Mouse (Mus musculus): ENCODE results near the gene Olfm2.
"Not testable (repeated sequence)": the region's sequence is repeated elsewhere in the genome, so short reads cannot be mapped to it uniquely, and the experiment has no call there.

Olfm2 gene

GRCm38 (mm10) chr9:20703832-20704380 is 42.2 kb downstream of the Olfm2 start:
- intact Hi-C loops (cut with DNase I) = no loop called here

DNA sequence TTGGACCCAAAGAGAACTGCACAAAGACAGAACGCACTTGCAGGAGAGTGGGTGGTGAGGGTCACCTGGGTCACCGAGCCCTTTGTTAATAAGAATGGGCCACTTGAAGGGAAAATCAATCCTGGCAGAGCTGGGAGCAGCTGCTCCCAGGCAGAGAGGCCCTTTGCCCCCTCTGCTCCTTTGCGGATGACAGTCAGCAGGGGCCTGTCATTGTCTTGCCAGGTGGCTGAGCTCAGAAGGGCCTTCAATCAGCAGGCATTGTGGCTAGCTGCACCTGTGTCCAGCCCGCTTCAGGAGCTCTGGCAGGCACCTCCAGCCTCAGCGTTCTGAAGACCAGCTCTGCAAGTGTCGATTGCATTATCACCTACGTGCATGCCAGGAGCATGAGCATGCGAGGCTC is 48.7 kb downstream of the Olfm2 start:
- intact Hi-C loops (cut with DNase I) = no loop called here

GRCm38 (mm10) chr9:20696107-20696712 is 49.9 kb downstream of the Olfm2 start:
- intact Hi-C loops (cut with DNase I) = no loop called here

- intact Hi-C loops (cut with DNase I) = no loop called here
These were observed 51.4 kb downstream of the Olfm2 start for GRCm38 (mm10) chr9:20694721-20695235.

- intact Hi-C loops (cut with DNase I) = no loop called here
These were observed 53.3 kb downstream of the Olfm2 start for GRCm38 (mm10) chr9:20692863-20693262.

DNA sequence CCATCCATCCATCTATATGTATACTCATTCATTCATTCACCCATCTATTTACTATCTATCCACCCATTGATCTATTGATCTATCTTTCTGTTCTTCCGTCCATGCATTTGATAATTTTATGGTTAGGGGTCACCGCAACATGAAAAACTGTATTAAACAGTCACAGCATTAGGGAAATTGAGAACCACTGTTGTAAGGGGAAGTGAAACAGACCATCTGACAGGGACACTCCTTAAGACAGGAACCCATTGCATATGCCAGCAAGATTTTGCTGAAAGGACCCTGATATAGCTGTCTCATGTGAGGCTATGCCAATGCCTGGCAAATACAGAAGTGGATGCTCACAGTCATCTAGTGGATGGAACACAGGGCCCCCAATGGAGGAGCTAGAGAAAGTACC is 55.7 kb downstream of the Olfm2 start:
- intact Hi-C loops (cut with DNase I) = not testable (repeated sequence)

GRCm38 (mm10) chr9:20689913-20690312 is 56.2 kb downstream of the Olfm2 start:
- intact Hi-C loops (cut with DNase I) = no loop called here

DNA sequence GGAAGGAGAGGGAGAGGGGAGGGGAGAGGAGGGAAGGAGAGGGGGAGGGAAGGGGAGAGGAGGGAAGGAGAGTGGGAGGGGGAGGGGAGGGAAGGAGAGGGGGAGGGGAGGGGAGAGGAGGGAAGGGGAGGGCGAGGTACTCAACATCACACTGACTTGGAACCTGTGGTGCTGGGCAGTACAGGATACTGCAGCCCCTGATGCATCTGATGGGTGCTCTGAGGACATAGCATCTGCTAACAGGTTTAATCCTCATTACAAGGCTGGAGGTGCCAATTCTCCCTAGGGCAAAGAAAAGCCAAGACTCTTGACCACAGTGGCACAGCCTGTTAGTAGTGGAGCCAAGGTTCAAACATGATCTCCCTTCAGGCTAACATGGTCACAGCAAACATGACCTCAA is 56.7 kb downstream of the Olfm2 start:
- intact Hi-C loops (cut with DNase I) = no loop called here

DNA sequence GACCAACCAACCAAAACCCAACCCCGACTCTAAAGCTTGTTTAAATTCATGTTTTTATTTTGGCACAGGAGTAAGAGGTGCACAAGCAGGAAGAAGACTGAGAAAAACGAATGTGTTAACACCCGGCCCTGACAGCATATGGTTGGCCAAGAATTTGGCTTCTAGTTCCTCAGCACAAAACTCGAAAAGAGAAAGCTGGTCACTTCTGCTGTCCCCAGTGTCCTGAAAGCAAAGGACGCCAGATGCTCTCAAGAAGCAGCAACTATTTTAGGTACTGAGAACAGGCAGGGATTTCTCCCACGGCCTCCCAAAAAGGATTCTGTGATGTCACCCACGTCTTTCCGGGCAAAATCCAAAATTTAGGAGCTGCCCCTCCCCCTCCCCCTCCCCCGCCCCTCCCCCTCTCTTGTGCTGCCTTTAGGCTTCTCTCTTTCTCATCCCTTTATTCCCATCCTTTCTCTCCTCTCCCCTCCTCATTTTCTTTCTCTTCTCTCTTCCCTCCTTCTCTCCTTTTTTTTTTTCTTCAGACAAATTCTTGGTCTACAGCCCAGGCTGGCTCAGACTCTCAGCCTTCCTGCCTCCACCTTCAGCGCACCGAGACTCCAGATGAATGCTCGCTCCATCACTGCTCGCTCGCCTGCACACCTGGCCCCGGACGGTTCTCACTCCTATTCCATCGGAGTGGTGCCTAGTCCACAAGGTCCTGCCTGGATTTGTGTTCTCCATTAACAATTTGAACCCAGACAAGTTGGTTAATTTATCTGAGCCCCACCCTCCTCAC is 60.9 kb downstream of the Olfm2 start:
- intact Hi-C loops (cut with DNase I) = no loop called here

GRCm38 (mm10) chr9:20682389-20682722 is 63.8 kb downstream of the Olfm2 start:
- intact Hi-C loops (cut with DNase I) = no loop called here

- intact Hi-C loops (cut with DNase I) = no loop called here
These were observed 64.4 kb downstream of the Olfm2 start for GRCm38 (mm10) chr9:20681546-20682388.

GRCm38 (mm10) chr9:20680378-20680958 is 65.7 kb downstream of the Olfm2 start:
- intact Hi-C loops (cut with DNase I) = no loop called here

DNA sequence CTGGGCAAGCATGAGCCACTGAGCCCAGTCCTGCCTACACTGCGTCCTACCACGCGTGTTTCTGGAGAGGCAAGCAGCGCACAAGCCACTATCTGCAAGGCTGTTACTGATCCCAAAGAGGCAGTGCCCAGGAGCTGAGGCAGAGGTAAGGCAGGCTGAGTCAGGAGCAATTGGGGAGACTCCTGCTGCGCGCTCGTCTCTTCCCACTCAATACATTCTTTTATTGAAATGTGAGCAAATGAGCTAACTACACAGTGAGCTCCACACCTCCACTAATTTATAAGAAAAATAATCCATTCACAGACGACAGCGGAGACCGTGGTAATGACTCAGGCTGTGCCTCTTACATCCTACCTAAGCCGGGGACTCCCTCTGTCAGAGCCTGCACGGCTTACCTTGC is 68.3 kb downstream of the Olfm2 start:
- intact Hi-C loops (cut with DNase I) = no loop called here

DNA sequence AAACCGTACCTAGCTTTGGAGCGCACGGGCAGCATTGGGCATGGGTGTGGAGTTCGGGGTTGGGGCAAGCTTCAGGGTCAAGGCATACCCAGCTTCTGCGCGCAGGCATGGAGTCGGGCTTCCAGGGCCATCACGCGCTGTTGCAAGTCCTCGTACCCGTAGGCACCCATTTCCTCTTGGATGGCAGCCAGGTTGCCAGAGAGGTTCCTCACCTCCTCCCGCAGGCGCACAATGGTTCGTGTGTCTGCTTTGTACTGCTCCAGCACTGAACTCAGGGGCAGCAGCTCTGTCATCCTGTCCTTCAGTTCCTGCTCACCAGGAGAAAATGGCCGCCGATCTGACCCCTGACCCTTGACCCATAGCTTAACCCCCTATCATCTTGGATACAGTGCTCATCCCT is 74.1 kb downstream of the Olfm2 start:
- intact Hi-C loops (cut with DNase I) = no loop called here

- intact Hi-C loops (cut with DNase I) = no loop called here
These were observed 78.1 kb downstream of the Olfm2 start for GRCm38 (mm10) chr9:20668065-20668464.

- intact Hi-C loops (cut with DNase I) = no loop called here
These were observed 79.6 kb downstream of the Olfm2 start for GRCm38 (mm10) chr9:20666510-20667034.

GRCm38 (mm10) chr9:20665925-20666324 is 80.2 kb downstream of the Olfm2 start:
- intact Hi-C loops (cut with DNase I) = no loop called here

DNA sequence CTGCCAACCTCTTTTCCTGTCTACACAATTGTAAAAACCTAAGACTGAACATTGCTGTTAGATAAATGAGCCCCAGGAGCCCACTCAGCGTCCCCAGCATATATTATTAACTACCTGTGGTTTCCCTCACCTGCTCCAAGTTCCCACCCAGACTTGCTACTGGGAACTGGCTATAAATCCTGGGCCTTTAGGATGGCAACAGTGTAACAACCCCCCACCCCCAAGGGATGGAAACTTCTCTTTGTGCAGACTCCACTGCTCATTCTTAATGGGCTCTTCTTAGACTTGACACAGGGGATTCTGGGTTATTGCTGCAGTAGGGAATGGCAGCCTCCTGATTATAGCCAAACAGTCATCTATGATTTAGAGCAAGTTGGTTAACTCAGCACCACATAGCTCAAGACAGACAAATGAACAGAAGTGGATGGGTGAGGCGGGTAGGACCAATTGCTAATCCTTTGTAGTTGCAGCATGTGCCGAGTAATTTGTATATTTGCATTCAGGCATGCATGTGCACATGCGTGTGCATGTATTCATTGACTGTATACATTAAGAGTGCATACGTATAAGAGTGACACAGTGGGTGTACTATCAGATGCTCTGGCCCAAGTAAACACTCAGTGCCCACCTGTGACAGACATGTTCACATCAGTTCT is 81.0 kb downstream of the Olfm2 start:
- intact Hi-C loops (cut with DNase I) = loop anchor here (5.0 kb wide), 2 partner anchors 42 to 62 kb away; no protein-coding TSS in a partner anchor

DNA sequence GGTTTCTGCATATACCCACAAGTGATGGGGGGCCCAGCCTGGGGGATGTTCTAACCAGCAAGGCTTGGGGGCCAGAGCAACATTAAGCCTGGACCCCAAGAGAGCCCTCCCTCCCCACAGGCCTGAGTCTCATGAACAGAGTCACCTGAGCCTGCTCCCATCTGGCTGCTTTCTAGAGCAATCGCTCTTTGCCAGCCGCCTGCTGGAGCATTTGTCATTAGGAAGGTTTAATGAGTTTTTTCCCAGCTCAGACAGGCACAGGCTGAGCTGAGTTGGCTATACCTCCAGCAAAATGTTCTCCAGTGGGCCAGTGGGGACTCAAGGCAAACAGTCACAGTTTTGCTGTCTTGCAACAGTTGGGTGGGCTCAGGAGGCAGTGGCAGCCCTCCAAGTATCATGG is 81.8 kb downstream of the Olfm2 start:
- intact Hi-C loops (cut with DNase I) = loop anchor here (5.0 kb wide), 2 partner anchors 43 to 63 kb away; no protein-coding TSS in a partner anchor

GRCm38 (mm10) chr9:20663956-20664355 is 82.2 kb downstream of the Olfm2 start:
- intact Hi-C loops (cut with DNase I) = loop anchor here (5.0 kb wide), 2 partner anchors 43 to 63 kb away; no protein-coding TSS in a partner anchor

All from adrenal gland (tissue).